Mouse (Mus musculus) spleen, postnatal 4 days (tissue): ENCODE data around the gene Dnajc9.

Experiments used
- DNase-seq, 2 experiments: peaks; one replicate each; pipeline ENCODE4 v3.0.0; 2022; ENCODE audit warnings: low spot score in 2 of 2

Dnajc9 gene

DNA sequence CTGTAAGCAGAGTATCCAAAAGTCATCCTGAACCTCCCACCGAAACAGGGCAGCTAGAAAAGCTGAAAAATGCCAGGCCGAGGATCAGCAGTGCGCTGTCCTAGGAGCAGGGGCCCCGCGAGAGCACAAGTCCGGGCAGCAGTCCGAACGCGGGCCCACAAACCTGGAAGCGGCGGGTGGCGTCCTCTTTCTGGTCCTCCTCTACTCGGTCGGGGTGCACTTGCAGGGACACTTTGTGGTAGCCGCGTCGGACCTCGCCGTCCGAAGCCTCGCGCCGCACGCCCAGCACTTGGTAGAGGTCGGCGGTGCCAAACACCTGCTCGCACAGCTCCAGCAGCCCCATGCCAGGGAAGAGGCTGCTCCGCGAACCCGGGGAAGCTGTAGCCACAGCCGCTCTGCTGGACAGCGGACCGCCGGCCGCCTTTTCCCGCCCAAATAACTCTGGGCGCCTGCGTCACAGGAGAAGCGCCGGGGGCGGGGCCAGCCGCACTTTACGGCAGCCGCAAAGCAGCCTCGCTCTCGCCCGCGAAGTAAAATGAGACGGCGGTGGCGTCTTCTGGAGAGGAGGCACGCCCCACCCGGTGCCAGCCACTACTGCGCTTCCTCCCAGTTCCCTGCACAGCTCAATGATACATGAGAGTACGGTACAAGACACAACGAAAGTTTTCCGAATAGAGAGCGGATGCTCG lies at the start of gene Dnajc9:
TSS of gene Dnajc9 (minus strand) at position 470 of the 689 bp plus-strand sequence.
- DNase-seq, result peak; percentile 97 to 98

DNA sequence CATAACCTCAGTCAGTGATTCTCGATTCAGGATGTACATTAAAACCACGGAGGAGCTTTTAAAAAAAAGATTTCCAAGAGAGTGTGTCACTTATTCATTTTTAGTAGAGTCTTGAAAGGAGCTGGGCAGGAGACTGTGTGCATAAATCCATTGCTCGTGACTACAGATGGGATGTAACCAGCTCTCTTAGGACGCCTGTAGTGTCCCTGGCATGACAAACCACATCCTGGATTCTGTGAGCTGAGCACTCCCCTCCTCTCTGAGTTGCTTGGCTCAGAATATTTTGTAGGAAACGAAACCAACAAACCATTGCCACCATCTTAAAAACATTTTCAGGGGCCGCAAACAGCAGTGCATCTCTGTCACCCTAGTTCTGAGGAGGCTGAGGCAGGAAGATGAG lies 48.3 kb upstream of the Dnajc9 start:
- DNase-seq, result no peak

DNA sequence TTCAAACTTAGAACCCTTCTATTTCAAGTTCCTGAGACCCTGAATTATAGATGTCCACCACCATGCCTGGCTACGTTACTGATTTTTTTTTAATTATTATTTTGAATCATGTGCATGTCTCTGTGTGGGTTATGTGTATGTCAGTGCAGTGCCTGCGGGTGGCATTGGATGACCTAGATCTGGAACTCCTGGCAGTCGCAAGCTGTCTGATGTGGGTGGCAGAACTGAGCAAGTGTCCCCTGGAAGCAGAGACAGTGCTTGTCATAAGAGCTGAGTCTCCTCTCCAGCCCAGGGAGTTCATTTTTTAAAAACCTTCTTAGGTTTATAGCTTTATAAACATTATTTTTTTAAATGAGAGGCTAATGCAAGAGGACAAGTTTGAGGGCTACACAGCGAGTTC lies 43.7 kb upstream of the Dnajc9 start:
- DNase-seq, result no peak

DNA sequence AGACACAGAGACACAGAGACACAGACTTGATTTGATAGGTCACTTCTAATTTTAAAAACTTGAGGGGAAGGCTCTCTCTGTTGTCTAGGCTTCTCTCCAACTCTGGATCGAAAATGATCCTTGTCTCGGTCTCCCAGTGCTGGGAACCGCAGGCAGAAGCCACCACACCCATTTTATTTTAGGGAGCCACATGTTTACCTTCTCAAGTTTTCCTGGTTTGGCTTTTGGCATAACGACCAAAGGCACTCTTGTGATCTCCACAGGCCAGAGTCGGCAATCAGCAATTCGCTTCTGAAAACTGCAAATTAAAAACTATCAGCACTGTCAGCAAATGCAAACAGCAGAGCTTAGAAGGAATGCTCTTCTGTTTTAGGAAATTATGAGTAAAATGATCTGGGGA lies 43.0 kb upstream of the Dnajc9 start:
- DNase-seq, result no peak

DNA sequence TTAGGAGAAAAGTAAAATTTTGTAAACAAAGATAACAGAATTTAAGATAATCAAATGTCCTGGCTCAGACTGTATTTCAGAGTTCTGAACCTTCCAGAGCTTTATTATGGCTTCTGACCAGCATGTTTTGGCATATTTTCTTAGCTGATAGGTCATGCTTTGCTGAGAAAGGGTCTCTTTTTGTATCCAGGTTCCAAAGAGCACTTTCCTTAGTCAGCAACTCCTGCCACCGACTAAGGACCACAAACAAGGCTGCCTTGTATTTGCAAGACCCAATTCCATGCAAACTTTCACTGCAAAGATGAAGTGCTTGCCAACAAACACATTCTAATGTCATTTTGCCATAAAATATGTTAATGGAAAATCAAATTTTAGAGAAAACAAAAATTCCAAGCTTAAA lies 41.1 kb upstream of the Dnajc9 start:
- no peak for DNase-seq

DNA sequence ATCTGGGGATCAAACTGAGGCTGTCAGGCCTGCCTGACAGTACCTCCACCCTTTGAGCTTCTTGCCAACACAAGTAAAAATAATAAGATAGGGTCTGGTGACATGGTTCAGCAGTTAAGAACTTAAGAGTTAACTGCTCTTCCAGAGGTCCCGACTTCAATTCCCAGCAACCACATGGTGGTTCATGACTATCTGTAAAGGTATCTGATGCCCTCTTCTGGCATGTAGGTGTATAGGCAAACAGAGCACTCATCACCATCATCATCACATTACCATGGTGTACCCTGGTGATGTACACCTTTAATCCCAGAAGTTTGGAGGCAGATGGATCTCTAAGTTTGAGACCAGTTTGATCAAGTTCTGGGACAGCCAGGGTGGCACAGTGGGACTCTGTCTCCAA lies 39.9 kb upstream of the Dnajc9 start:
- no peak for DNase-seq

DNA sequence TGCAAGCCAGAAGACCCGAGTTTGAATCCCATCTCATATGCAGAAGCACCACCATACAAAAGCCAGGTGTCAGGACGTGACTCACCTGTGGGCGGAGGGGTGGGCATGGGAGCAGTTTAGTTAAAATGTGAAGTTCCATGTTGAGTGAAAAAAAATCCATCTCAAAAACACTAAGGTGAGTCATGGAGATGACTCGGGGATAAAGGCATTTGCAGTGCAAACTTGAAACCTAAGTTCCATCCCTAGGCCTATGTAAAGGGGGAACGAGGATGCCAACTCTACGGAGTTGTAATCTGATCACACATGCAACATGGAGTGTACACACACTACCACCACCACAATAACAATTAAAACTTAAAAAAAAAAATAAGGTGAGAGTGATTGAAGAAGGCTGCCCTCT lies 34.3 kb upstream of the Dnajc9 start:
- no peak for DNase-seq

DNA sequence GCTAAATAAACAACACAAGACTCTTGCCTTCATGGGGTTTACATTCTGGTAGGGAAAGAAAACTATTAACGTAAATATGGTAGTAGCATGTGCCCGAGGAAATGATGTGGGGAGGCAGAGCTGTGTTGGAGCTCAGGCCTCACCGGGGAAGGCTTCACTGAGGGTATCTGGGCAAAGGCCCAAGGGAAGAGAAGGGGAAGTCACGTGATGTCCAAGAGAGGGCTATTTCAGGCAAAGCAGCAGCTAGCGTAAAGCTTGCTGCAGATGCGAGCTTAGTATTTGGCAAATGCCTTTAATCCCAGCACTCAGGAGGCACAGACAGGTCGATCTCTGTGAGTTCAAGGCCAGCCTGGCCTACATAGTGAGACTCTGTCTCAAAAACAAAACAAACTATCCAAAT lies 33.5 kb upstream of the Dnajc9 start:
- no peak for DNase-seq

DNA sequence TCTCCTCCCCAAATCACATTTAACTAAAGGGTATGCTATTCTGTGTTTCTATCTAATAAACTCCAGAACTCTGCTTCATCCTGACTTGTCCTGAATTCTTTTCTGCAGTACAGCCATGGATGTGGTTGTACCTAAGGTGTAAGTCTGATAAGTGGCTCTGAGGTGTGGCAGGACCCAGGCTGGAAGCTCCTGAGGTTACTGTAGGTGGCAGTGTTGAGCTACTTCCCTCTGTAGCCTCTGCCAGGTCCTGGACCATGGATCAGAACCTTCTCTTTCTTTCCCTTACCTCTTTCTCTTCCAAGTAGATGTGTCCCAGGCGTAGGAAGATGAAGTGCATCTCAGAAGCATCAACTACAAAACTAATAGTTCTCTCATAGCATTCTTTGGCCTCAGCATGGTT lies 11.4 kb upstream of the Dnajc9 start:
- peak in 1 of 2 experiments; percentile 35 for DNase-seq

DNA sequence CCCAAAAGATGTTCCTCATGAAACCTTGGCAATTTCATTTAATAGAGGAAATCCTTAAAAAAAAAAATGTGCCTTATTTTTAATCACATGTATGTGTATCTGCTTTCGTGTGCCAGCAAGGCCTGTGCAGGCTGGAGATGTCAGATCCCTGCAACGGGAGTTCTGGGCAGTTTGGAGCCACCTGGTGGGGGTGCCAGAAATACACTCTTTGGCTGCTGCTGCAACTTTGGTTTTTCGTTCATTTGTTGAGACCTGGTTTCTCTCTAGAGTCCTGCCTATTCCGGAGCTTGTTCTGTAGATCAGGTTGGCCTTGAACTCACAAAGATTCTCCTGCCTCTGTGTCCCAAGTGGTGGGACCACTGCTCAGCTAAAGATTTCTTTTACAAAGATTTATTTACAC lies 10.2 kb upstream of the Dnajc9 start:
- peak; percentile 49 to 72 for DNase-seq

DNA sequence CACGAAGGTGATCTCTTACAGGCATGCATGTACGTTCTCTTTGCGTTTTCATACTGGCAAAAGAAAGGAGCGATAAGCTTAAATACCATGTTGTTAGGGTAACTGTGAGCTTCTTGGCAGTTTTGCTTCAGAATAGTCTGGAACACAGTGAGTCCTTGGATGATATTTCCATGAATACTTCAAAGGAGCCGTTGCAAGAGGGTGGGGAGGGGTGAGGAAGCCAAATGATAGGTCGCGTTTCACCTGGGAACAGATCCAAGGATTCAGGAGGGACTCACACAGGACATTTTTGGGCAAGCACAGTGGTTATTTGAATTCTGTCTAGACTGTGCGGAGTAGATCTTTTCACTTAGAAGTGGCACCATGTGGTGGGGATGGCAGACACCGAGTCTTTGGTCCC lies 8.5 kb upstream of the Dnajc9 start:
- DNase-seq, result no peak

DNA sequence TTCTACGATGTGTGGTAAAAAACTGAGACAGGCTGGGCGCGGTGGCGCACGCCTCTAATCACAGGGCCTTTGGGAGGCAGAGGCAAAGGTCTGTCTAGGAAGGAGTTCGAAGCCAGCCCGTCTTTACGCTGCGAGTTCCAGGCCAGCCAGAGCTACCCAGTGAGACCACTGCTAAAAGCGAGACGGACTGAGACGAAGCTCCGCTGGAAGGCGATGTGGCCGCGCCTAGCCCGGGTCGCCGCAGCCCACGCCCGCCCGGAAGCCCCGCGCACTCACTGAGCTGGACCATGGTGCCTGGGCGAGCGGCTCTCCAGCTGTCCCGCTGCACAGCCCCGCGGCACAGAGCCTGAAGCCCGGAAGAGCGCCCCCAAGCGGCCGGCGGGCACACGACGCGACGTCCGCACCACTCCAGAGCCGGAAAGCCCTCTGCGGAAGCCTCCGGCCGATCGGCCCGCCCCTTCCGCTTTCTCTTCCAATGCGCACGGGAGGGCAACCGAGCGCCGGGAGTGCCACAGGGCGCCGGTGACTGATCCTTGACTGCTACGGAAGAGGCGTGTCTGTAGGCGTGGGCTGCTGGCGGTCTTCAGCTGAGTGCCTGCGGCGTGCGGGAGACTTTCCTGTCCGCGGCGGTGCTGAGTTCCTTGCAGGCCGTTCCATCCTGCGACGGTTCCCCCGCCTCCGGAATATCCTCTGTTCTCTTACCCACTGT lies 4.6 kb upstream of the Dnajc9 start, which contains the start of gene Mrps16:
TSS of gene Mrps16 (minus strand) at position 430 of the 709 bp plus-strand sequence.
- peak; percentile 93 to 95 for DNase-seq

DNA sequence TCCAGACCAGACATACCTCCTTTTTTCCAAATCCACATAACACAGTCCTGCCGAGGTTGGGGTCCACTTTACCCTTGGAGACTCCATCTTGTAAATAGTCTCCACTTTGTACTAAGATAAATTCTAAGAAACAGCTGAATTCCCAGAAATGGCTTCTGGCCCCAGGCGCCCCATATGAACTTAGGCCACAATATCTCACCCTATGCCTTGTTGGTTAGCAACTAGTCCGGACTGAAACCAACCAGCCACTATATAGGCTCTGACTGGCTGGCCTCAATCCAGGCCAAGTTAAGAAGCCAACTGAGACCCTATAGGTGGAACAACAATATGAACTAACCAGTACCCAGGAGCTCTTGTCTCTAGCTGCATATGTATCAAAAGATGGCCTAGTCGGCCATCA lies 3.6 kb upstream of the Dnajc9 start:
- DNase-seq, result no peak

DNA sequence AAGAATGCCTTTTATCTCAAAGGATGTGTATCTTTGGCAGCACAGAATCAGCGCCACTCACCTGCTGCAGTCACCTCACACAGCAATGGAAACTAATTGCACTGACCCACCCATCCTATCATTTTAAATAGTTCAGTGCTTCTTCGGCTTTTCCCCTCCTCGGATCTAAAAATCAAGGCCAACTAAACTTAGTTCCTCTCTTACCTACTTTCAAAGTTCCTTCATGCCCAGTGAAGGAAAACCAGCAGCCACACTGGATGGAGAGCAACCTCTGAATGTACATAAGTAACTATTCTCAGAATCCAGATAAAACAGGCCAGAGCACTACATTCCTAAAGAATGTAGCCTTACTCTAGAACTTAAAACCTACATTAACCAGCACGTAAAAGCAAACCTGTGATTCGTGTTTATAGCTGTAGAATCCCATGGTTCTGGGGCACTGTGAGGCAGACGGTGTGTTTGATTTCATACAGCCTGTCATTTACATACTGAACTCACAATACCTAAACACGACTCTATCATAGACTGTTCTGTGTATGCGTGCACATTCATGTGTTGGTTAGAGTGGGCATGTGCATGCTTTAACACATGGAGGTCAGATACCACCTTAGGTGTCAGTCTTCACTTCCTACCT lies 853 bp upstream of the Dnajc9 start:
- DNase-seq, result no peak

DNA sequence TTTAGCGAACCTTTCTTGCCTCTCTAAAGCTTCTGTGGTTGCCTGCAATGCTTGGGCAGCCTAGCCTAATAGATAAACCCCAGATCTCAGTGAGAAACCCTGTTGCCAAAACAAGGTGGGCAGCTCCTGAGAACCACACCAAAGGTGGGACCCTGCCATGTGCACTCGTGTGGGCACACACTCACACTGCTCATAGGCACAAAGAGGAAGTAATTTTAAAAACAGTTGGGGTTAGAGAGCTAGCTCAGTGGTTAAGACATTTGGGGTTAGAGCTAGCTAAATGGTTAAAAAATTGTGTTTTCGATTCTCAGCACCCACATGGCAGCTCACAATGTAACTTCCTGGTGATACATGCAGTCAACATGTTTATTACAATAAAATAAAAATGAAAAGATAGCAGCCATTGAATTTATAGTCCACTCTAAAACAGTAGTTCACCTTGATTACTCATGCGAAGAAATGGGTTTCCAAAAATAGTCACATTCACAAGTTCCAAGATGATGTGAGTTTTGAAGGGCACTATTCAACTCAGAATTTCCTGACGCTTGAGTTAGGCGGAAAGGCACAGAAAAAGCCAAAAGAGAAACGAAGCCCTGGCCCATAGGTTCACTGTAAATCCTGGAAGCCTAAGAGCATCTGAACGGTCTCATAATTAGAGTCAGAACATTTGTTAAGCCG lies 8.8 kb downstream of the Dnajc9 start:
- DNase-seq, result peak in 1 of 2 experiments; percentile 35

DNA sequence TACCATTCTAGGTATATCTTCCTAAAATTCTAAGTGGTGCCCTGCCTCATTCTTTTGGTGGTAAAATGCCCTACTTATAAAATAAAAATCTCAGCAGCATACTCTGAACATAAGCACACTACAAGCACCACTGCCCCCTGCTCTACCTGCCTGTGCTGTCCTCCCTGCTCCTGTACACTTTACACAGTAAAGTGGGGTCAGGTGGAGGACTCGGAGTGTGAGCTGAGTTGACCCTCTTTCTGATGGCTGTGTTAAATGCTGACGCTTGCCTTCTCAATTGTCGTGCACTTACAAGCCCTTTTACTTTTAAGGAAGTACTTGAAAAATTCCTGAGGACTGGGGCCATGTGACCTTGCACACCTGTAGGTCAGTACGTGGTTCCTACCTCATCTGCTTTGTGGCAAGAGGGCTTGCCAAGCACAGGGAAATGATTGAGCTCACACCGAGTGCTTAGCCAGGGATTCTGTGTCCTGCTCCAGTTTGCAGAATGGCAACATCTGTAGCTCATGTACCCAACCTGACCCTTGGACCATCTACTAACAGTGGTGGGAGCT lies 9.5 kb downstream of the Dnajc9 start:
- DNase-seq, result no peak

DNA sequence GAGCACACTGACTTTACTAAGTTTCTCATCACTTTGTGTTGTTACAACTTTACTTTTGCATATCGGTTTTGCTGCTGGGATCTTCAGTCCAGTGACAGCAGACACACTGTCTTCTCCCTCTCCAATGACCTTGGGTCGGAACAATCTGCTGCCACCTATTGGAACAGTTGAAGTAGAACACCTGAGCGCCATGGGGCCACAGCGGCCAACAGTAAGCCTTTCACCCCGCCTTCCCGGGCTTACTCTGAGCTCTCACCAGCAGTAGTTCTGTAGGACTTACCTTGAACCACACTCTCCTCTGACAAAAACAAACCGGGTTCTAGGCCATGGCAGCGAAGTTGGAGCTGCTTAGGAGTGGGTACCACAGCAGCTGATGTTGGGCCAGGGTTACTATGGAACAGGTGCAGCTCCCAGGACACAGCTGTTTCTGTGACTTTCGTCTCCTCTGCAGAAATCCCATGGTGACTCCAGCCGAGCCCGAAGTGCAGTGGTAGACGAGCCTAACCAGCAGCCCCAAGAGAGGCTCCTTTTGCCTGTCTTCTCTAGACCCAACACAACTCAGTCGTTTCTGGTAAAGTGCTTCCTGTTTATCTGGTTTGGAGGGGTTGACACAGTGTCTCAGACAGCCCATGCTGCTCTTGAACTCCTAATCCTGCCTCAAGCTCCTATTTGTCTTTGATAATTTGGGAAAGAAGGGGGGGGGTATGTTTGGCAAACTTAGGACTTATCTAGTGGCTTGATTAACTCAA lies 10.2 kb downstream of the Dnajc9 start:
- DNase-seq, result peak; percentile 72 to 81

DNA sequence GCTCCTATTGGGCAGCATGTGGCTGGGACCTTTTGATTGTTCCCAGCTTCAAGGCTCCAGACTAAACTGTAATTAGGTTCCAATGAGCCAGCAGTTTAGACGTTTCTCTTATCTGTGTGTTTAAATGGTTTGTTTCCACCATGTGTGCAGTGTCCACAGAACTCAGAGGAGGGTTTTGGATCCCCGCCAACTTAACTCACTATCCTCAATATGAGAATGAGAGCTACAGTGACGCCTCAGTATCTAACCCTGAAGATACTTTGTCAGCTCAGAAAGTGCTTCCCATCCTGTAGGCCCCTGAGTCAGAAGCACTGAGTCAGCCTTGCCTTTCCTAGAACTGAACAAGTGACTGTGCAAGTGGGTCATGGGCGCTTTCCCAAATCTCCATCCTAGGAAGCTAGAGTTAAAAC lies 11.6 kb downstream of the Dnajc9 start:
- peak in 1 of 2 experiments; percentile 33 for DNase-seq

DNA sequence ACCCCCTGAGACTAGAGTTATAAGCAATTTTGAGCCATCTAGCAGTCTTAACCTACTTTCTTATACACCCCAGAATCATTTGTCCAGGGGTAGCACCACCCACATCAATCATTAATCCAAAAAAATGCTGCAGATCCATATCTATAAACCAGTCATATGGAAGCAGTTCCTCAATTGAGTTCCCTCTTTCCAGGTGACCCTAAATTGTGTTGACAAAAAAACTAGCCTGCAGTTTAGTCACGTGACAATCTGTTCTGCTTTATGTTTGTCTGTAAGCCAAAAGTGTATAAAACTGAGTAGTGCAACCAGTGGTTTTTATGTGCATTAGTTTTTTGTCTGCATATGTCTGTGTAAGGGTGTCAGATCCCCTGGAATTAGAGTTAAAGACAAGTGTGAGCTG lies 16.9 kb downstream of the Dnajc9 start:
- no peak for DNase-seq

DNA sequence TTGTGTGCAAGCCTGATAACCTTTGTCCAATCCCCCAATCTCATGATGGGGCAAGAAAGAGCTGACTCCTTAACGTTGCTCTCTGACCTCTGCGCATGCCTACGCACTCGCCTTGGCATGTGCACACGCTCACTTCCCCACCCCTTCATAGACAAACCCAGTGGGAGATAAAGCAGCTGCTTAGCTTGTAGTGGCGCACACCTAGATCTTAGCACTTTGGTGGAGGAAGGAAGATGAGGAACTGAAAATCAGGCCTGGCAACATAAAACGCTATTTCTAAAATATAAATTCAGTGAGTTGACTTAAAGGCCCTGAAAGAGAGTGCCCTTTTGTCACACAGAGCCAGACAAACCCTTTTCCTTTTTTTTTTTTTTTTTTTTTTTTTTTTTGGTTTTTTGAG lies 17.9 kb downstream of the Dnajc9 start:
- DNase-seq, result no peak

DNA sequence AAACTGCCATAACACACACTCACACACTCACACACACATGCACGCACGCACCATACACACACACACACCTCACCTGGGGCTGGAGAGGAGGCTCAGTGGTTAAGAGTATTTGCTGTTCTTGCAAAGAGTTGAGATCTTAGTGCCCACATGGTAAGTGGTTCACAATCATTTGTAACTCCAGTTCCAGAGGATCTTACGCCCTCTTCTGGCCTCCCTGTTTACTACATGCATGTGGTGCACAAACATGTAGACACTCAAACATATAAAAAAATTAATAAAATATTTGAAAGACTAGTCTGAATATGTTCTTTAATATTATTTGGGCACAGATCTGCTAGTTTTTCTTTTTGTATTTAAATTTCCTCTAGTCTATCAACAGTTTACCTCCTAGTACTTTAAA lies 20.4 kb downstream of the Dnajc9 start:
- no peak for DNase-seq
